Mouse (Mus musculus): ENCODE data around the gene Traf7.
A peak's percentile ranks its signal among the peaks of the same experiment; 100 is the strongest.

Gene Traf7

GRCm38 (mm10) chr17:24480201-24480826 lies 47.4 kb downstream of the Traf7 start:
- Histone ChIP-seq H3K36me3 (ENCODE audit: insufficient read depth, low read length) (peaks cover 28% of the 10 kb centered on the region), H3K4me1 (replicated peaks; ENCODE audit: low read depth, low read length) (peaks cover 45% of the 10 kb centered on the region), H3K4me3 (replicated peaks; ENCODE audit: low read length) (no peak overlapping the region), H3K9me3 (ENCODE audit: low read length) (no peaks in the 10 kb centered on the region), H3K27me3 (ENCODE audit: insufficient read depth, low read length) (peaks cover 4% of the 10 kb centered on the region; the same call in 1 of the 2 replicates)
- TF ChIP-seq CTCF (conservative IDR thresholded peaks at IDR 0.05; ENCODE audit: low read length) (peak; percentile 26), POU5F1 (IDR thresholded peaks at IDR 0.05; ENCODE audit: borderline replicate concordance, low read length) (no peak)

DNA sequence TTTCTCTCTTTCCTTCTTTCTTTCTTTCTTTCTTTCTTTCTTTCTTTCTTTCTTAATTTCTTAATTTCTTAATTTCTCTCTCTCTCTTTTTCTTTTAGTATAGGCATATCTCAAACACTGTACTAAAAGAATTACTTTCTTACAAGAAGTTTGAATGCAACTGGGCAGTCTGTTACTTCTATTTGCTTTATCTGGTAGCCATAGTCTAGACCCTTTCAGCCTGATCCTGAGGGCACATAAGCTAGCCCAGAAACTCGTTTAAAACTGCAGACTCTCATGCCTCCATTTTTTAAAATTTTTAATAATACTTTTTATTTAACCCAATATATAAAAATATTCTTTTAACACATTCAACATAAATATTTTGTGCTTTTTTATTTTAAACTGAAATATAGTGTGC lies 48.3 kb downstream of the Traf7 start:
- Histone ChIP-seq H3K4me1 (replicated peaks; ENCODE audit: low read depth, low read length) (peaks cover 42% of the 10 kb centered on the region), H3K27me3 (ENCODE audit: insufficient read depth, low read length) (no peaks in the 10 kb centered on the region), H3K4me3 (replicated peaks; ENCODE audit: low read length) (peak overlapping the region; percentile 99), H3K9me3 (ENCODE audit: low read length) (no peaks in the 10 kb centered on the region), H3K36me3 (ENCODE audit: insufficient read depth, low read length) (peaks cover 37% of the 10 kb centered on the region)
- TF ChIP-seq CTCF (conservative IDR thresholded peaks at IDR 0.05; ENCODE audit: low read length) (no peak), NANOG (IDR thresholded peaks at IDR 0.05; ENCODE audit: borderline replicate concordance, low read length) (no peak), POU5F1 (IDR thresholded peaks at IDR 0.05; ENCODE audit: borderline replicate concordance, low read length) (no peak)

DNA sequence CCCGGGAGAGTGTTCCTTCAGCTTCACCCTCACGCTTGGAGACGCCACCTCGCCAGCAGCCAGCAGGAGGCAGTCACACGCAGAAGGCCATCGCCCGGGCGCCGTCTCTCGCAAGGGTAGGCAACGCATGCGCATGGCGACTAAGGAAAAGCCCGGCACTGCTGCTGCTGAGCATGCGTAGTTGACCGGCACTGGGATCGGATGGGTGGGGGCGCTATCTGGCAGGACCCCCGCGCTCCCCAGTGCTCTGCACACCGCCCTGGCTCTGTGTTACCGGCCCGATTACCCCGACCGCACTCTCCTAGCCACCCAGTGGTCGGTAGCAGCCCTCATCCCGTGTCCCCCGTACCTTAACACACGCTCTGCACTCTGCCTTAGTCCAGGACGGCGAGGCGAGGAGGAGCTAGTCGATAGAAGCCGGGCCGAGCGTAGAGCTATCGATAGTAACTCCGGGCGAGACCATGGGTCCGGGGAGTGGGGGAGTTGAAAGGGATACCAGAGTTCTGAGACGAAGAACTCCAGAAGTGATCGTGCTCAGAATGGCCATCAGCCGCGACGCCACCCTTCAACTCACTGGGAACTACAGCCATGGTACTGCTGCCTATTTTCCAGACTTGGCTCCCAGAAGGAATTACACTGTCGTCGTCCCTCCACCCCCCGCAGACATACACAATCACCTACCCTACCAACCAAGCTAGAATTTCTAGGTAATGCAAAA lies 48.9 kb downstream of the Traf7 start, which contains the start of gene Mlst8:
Mlst8 (minus strand) TSS at position 416 of the 718 bp plus-strand sequence.
- H3K4me3 ChIP-seq (replicated peaks; ENCODE audit: low read length), result peak within 1 kb of the TSS; percentile 99
- no peak for TF ChIP-seq NANOG (IDR thresholded peaks at IDR 0.05; ENCODE audit: borderline replicate concordance, low read length)
- TF ChIP-seq CTCF (conservative IDR thresholded peaks at IDR 0.05; ENCODE audit: low read length), result peak; percentile 74

DNA sequence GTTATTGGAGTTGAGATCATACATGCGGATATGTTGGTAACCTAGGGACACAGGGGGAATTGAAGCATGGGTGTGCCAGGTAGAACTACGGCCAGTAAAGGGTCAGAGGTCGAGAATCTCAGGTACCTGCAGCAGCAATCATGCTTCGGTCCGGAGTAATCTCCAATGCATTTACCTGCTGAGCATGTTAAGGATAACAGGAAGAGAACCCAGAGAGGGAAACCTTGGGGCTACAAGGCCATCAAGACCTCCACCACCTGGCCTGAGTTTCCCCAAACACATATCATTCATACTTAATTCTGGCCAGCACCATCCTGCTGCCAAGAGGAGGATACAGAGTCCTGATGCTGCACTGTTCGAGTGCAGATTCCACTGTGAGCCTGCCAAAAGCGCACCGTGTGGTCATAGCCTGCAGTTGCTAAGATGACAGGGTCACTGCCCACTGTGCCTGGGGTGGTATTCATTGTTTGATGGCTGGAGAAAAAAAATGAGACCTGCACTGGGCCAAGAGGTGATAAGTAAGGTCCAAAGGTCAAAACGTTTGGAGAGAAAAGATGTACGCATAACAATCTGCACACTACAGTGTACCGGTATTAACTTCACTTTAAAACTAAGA lies 49.6 kb downstream of the Traf7 start:
- peak overlapping the region; percentile 99 for H3K4me3 ChIP-seq (replicated peaks; ENCODE audit: low read length)
- TF ChIP-seq NANOG (IDR thresholded peaks at IDR 0.05; ENCODE audit: borderline replicate concordance, low read length) (no peak), POU5F1 (IDR thresholded peaks at IDR 0.05; ENCODE audit: borderline replicate concordance, low read length) (no peak), CTCF (conservative IDR thresholded peaks at IDR 0.05; ENCODE audit: low read length) (no peak)
- no peaks in the 10 kb centered on the region for H3K27me3 ChIP-seq (ENCODE audit: insufficient read depth, low read length)
- H3K4me1 ChIP-seq (replicated peaks; ENCODE audit: low read depth, low read length), result peaks cover 55% of the 10 kb centered on the region
- H3K9me3 ChIP-seq (ENCODE audit: low read length), result no peaks in the 10 kb centered on the region
- peaks cover 50% of the 10 kb centered on the region for H3K36me3 ChIP-seq (ENCODE audit: insufficient read depth, low read length)

More for the DNA sequence above, 48.9 kb downstream of the Traf7 start, which contains the start of gene Mlst8:
- H3K36me3 ChIP-seq (ENCODE audit: insufficient read depth, low read length), result peaks cover 43% of the 10 kb centered on the region
- H3K9me3 ChIP-seq (ENCODE audit: low read length), result no peaks in the 10 kb centered on the region
- no peaks in the 10 kb centered on the region for H3K27me3 ChIP-seq (ENCODE audit: insufficient read depth, low read length)
- H3K4me1 ChIP-seq (replicated peaks; ENCODE audit: low read depth, low read length), result peaks cover 48% of the 10 kb centered on the region

GRCm38 (mm10) chr17:24477053-24477984 lies 50.4 kb downstream of the Traf7 start:
- TF ChIP-seq CTCF (conservative IDR thresholded peaks at IDR 0.05; ENCODE audit: low read length), result no peak
- no peak for TF ChIP-seq POU5F1 (IDR thresholded peaks at IDR 0.05; ENCODE audit: borderline replicate concordance, low read length)
- TF ChIP-seq NANOG (IDR thresholded peaks at IDR 0.05; ENCODE audit: borderline replicate concordance, low read length), result no peak
- Histone ChIP-seq H3K4me1 (replicated peaks; ENCODE audit: low read depth, low read length) (peaks cover 60% of the 10 kb centered on the region), H3K36me3 (ENCODE audit: insufficient read depth, low read length) (peaks cover 58% of the 10 kb centered on the region), H3K27me3 (ENCODE audit: insufficient read depth, low read length) (no peaks in the 10 kb centered on the region), H3K9me3 (ENCODE audit: low read length) (no peaks in the 10 kb centered on the region), H3K4me3 (replicated peaks; ENCODE audit: low read length) (peak overlapping the region; percentile 99; the same call in 1 of the 2 replicates)

- no peaks in the 10 kb centered on the region for H3K9me3 ChIP-seq (ENCODE audit: low read length)
- H3K36me3 ChIP-seq (ENCODE audit: insufficient read depth, low read length), result peaks cover 69% of the 10 kb centered on the region
- H3K4me1 ChIP-seq (replicated peaks; ENCODE audit: low read depth, low read length), result peaks cover 65% of the 10 kb centered on the region
- H3K4me3 ChIP-seq (replicated peaks; ENCODE audit: low read length), result no peak overlapping the region
- no peaks in the 10 kb centered on the region for H3K27me3 ChIP-seq (ENCODE audit: insufficient read depth, low read length)
- TF ChIP-seq POU5F1 (IDR thresholded peaks at IDR 0.05; ENCODE audit: borderline replicate concordance, low read length) (no peak), NANOG (IDR thresholded peaks at IDR 0.05; ENCODE audit: borderline replicate concordance, low read length) (no peak), CTCF (conservative IDR thresholded peaks at IDR 0.05; ENCODE audit: low read length) (no peak)
These were observed 51.5 kb downstream of the Traf7 start for GRCm38 (mm10) chr17:24476022-24476776.

- Histone ChIP-seq H3K9me3 (ENCODE audit: low read length) (no peaks in the 10 kb centered on the region), H3K4me3 (replicated peaks; ENCODE audit: low read length) (no peak overlapping the region), H3K27me3 (ENCODE audit: insufficient read depth, low read length) (no peaks in the 10 kb centered on the region), H3K36me3 (ENCODE audit: insufficient read depth, low read length) (peaks cover 72% of the 10 kb centered on the region), H3K4me1 (replicated peaks; ENCODE audit: low read depth, low read length) (peaks cover 66% of the 10 kb centered on the region)
- TF ChIP-seq NANOG (IDR thresholded peaks at IDR 0.05; ENCODE audit: borderline replicate concordance, low read length) (no peak), POU5F1 (IDR thresholded peaks at IDR 0.05; ENCODE audit: borderline replicate concordance, low read length) (no peak), CTCF (conservative IDR thresholded peaks at IDR 0.05; ENCODE audit: low read length) (no peak)
These were observed 52.2 kb downstream of the Traf7 start for GRCm38 (mm10) chr17:24475586-24475985.

All from E14TG2a.4 (cell line).